Mouse (Mus musculus) mammary gland, adult 2 months (tissue): ENCODE results near the gene Olfr615. TPM values are rescaled to one million over a fixed set of nuclear protein-coding genes. Genes with fewer than 3 reads are reported as not detected.

Source experiments
- polyA plus RNA-seq: library from polyadenylated mRNA; depleted of rRNA; stranded (reverse); fragments of >200 nt; gene quantifications from 2 replicates; pipeline ENCODE4 v1.2.3, GENCODE M21; 2012; ENCODE audit warnings: low replicate concordance; rRNA removed

Olfr615 gene
- polyA plus RNA-seq: not detected in 2 replicates

DNA sequence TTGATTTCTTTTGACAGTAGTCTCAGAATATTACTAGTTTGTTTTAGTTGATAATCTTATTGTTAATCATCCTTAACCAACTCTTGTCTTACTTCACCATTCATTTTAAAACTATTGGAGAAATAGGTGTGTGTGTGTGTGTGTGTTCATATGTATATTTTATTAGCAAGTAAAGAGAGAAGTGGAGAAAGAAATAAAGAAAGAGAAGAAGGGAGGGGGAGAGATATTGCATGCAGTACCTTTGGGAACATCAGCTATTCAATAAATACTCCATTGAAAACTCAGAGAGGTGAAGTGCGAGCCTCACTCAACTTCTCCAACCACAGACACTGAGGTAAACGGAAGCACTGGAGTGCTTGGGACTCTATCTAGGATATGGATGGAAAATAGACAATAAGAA lies at the start of gene Olfr615:
Gene Olfr615 (plus strand): TSS at position 301 of the 400 bp plus-strand sequence.

DNA sequence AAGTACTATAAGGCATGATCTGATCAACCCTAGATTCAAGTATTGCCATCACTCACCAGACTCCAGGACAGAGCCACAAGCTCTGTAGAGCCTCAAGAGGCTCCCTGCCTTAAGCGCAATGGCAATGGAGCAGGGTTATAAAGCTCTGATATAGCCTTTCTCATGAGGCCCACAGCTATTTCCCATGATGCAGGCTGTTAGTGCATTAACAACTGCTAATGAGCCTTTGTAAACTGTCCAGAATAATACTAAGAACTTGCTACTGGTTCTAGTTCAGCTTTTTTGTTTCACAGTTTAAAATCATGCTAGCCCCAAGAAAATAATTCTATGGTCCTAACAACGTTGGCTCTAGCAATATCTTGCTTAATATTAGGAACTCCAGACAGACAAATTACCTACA lies 43.9 kb upstream of the Olfr615 start, which contains the start of gene Olfr610:
Gene Olfr610 (minus strand): TSS at position 101 of the 400 bp plus-strand sequence.

DNA sequence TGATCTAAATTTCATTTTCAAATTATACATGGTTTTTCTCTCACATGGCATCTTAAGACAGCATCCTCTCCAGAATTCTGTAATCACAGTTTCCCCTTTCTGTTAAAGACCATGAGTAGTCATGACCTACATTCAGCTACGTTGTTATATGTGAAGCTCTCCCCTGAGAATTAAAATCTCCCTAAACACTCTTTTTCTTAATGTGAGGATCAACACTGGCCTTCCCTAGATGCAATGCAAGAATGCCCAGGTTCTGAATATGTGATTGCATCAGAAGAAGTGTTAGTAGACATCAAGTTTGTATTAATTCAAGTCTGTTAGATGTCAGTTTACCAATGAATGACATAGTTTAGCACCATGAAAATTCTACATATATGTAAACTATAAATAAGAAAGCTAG lies 35.1 kb upstream of the Olfr615 start, which contains the start of gene Olfr611:
Gene Olfr611 (minus strand): TSS at position 101 of the 400 bp plus-strand sequence.

DNA sequence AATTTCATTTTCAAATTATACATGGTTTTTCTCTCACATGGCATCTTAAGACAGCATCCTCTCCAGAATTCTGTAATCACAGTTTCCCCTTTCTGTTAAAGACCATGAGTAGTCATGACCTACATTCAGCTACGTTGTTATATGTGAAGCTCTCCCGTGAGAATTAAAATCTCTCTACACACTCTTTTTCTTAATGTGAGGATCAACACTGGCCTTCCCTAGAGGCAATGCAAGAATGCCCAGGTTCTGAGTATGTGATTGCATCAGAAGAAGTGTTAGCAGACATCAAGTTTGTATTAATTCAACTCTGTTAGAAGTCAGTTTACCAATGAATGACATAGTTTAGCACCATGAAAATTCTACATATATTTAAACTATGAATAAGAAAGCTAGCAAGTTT lies 13.3 kb upstream of the Olfr615 start, which contains the start of gene Olfr612:
Gene Olfr612 (minus strand): TSS at position 101 of the 400 bp plus-strand sequence.

DNA sequence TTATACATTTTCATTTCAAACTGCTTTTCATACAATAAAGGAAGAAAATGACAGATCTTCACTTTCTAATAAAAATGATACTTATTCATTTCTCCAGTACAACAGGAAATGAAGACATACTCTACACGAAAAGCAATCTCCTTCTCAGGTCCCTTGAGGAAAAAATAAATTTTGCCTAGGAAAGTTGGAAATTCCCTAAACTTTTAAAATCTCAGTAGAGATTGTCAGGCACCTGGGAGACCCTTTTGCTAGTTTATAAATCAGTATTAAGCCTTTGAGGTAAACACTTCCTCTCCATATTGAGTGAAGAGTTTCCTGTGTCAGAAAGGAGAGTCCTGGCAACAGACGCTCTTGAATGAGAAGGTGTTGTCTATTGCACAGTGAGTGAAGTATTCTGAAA lies 8.1 kb upstream of the Olfr615 start, which contains the start of gene Olfr613:
Gene Olfr613 (plus strand): TSS at position 301 of the 400 bp plus-strand sequence.

DNA sequence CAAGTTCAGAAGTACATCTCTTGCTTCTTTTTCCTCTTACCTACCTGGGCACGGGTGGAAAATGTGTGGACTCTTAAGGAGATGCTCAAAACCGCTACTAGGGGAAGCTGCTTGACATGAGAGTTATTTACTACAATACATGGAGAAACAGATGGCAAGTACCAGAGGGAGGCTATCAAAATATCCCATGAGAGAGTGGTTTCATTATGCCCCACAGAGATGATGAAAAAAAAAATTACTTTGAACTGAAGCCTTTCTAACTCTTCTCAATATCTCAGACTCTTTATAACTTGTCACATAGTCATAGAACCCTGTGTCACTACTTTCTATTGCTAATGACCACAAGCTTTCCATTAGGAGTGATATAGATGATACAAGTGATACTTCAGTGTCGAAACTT lies 13.2 kb downstream of the Olfr615 start, which contains the start of gene Olfr616:
Gene Olfr616 (minus strand): TSS at position 101 of the 400 bp plus-strand sequence.

DNA sequence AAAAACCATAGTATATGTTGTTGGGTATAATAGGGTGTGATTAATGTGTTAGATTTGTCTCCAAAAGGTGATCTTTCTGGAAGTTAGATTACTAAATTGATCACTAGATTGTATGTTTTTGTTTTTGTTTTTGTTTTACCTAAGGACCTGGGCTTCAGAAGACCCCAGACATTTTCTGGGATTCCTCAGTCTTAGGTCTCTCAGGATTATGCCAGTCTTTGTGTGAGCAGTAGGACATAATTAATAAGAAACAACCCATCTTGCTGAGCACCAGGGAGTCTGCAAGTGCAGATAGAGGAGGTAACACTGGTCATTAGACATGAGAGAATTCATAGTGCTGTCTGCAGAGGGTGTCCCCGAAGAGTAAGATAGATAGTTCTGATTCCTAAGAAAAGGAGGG lies 16.9 kb downstream of the Olfr615 start, which contains the start of gene Olfr617:
Gene Olfr617 (plus strand): TSS at position 301 of the 400 bp plus-strand sequence.

DNA sequence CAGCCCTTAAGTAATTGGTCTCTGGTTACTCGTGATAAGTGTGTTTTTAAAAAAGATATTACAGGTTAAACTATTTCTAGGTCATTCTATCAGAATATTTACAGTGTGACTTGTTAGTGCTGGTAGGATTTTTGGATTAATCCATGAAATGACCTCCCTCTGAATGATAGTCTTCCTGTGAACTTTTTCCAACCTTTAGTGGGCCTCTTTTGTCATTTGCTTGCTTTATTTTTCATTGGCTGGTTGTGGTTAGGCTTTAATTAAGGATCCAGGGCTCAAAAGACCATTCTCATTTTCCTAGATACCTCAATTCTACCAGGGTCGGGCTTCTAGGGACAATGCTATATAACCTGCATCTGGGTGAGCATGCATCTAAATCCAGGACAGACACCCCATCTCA lies 33.9 kb downstream of the Olfr615 start, which contains the start of gene Olfr618:
Gene Olfr618 (plus strand): TSS at position 301 of the 400 bp plus-strand sequence.

DNA sequence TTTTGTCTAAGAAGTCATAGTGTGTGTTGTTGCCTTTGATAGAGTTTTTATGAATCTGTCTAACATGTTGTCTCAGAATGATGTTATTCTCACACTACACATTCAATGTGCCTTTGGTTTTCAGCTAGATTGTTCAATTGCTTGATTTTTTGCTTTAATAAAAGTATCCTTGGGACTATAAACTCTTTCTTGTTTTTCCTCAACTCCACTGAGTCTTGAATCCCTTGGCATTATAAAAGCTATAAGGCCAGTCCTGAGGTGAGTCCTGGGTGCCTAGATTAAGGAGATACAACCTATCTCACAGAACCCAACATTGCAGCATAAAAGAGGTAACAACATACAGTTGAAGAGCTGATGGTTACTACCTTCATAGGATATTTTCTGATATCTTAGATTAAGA lies 44.4 kb downstream of the Olfr615 start, which contains the start of gene Olfr619:
Gene Olfr619 (plus strand): TSS at position 301 of the 400 bp plus-strand sequence.

DNA sequence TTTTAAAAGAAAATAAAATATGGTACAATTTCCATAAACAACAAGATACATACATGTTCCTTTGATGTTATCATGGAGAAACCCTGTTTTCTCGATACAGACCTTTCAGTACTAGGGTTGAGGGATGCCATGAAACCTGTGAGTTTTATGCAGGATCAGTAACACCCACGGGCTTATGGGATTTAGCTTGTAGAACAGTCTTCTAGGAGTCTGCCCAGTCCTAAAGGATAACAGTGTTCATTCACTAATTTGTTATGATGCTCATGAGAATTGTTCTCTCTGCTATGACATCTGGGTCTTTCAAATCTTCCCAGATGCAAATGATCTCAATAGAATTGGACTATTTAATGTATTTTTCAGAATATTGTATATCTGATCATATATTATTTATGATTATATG lies 56.6 kb downstream of the Olfr615 start, which contains the start of gene Olfr620:
Gene Olfr620 (minus strand): TSS at position 101 of the 400 bp plus-strand sequence.

Other genes with a start within 250 kb of the Olfr615 start
- gene Olfr597, start 239.8 kb upstream of the Olfr615 start, polyA plus RNA-seq: not detected in 2 replicates
- gene Olfr598, start 232.5 kb upstream of the Olfr615 start, polyA plus RNA-seq: not detected in 2 replicates
- not detected in 2 replicates for gene Olfr599, start 220.2 kb upstream of the Olfr615 start, polyA plus RNA-seq
- not detected in 2 replicates for gene Olfr600, start 206.4 kb upstream of the Olfr615 start, polyA plus RNA-seq
- gene Olfr601, start 193.4 kb upstream of the Olfr615 start, polyA plus RNA-seq: not detected in 2 replicates
- gene Olfr603, start 169.9 kb upstream of the Olfr615 start, polyA plus RNA-seq: not detected in 2 replicates
- gene Usp17lc, start 141.0 kb upstream of the Olfr615 start, polyA plus RNA-seq: not detected in 2 replicates
- gene Olfr605, start 110.6 kb upstream of the Olfr615 start, polyA plus RNA-seq: not detected in 2 replicates
- gene Olfr606, start 107.0 kb upstream of the Olfr615 start, polyA plus RNA-seq: not detected in 2 replicates
- gene Olfr607, start 91.9 kb upstream of the Olfr615 start, polyA plus RNA-seq: not detected in 2 replicates
- not detected in 2 replicates for gene Olfr608, start 86.2 kb upstream of the Olfr615 start, polyA plus RNA-seq
- not detected in 2 replicates for gene Olfr609, start 58.0 kb upstream of the Olfr615 start, polyA plus RNA-seq
- gene Olfr610, start 44.0 kb upstream of the Olfr615 start, polyA plus RNA-seq: not detected in 2 replicates
- not detected in 2 replicates for gene Olfr611, start 35.2 kb upstream of the Olfr615 start, polyA plus RNA-seq
- gene Olfr612, start 13.4 kb upstream of the Olfr615 start, polyA plus RNA-seq: not detected in 2 replicates
- gene Olfr613, start 8.0 kb upstream of the Olfr615 start, polyA plus RNA-seq: not detected in 2 replicates
- not detected in 2 replicates for gene Olfr616, start 13.1 kb downstream of the Olfr615 start, polyA plus RNA-seq
- not detected in 2 replicates for gene Olfr617, start 17.0 kb downstream of the Olfr615 start, polyA plus RNA-seq
- not detected in 2 replicates for gene Olfr618, start 34.0 kb downstream of the Olfr615 start, polyA plus RNA-seq
- not detected in 2 replicates for gene Olfr619, start 44.5 kb downstream of the Olfr615 start, polyA plus RNA-seq
- not detected in 2 replicates for gene Olfr620, start 56.5 kb downstream of the Olfr615 start, polyA plus RNA-seq
- gene Olfr622, start 86.6 kb downstream of the Olfr615 start, polyA plus RNA-seq: not detected in 2 replicates
- not detected in 2 replicates for gene Olfr623, start 107.6 kb downstream of the Olfr615 start, polyA plus RNA-seq
- not detected in 2 replicates for gene Olfr624, start 115.1 kb downstream of the Olfr615 start, polyA plus RNA-seq
- gene Olfr625-ps1, start 126.6 kb downstream of the Olfr615 start, polyA plus RNA-seq: not detected in 2 replicates
- gene Olfr243, start 158.6 kb downstream of the Olfr615 start, polyA plus RNA-seq: not detected in 2 replicates
- gene Olfr628, start 174.3 kb downstream of the Olfr615 start, polyA plus RNA-seq: not detected in 2 replicates
- gene Olfr629, start 188.9 kb downstream of the Olfr615 start, polyA plus RNA-seq: not detected in 2 replicates
- not detected in 2 replicates for gene Olfr630, start 201.3 kb downstream of the Olfr615 start, polyA plus RNA-seq
- gene Olfr69, start 215.5 kb downstream of the Olfr615 start, polyA plus RNA-seq: not detected in 2 replicates
- gene Olfr68, start 223.6 kb downstream of the Olfr615 start, polyA plus RNA-seq: not detected in 2 replicates
- gene Olfr67, start 235.7 kb downstream of the Olfr615 start, polyA plus RNA-seq: not detected in 2 replicates